Mouse (Mus musculus) intestine, embryonic 16.5 days (tissue): Measurements from ENCODE around the gene Aspdh. TPM values are rescaled to one million over a fixed set of nuclear protein-coding genes. Genes with fewer than 3 reads are reported as not detected.

ENCODE experiments used
- ATAC-seq: fragments of 200-750 bp; cut with Nextera tagmentation; 2 replicates; pipeline ENCODE4 v1.8.0; 2017; ENCODE audit warnings: moderate TSS enrichment, moderate library complexity
- H3K27ac ChIP-seq: fragments of 300-500 bp; sonication (generic); 2 replicates; pipeline ENCODE4 v1.5.1; 2014; ENCODE audit warnings: mild to moderate bottlenecking, low read length
- H3K27me3 ChIP-seq: fragments of 300-500 bp; sonication (generic); replicated peaks from 2 replicates; pipeline ENCODE4 v1.6.1; 2014; ENCODE audit warnings: low read length, control low read depth, mixed read lengths; ENCODE audit not compliant: control insufficient read depth, insufficient read depth
- H3K36me3 ChIP-seq: fragments of 300-500 bp; sonication (generic); 2 replicates; pipeline ENCODE4 v1.6.1; 2014; ENCODE audit warnings: low read length, control low read depth; ENCODE audit not compliant: control insufficient read depth, insufficient read depth
- H3K4me1 ChIP-seq: fragments of 300-500 bp; sonication (generic); 2 replicates; pipeline ENCODE4 v1.6.1; 2014; ENCODE audit warnings: low read length, control low read depth, mixed read lengths; ENCODE audit not compliant: control insufficient read depth, insufficient read depth
- H3K4me2 ChIP-seq: fragments of 300-500 bp; sonication (generic); 2 replicates; pipeline ENCODE4 v1.6.1; 2014; ENCODE audit warnings: low read depth, low read length, control low read depth
- H3K4me3 ChIP-seq: fragments of 300-500 bp; sonication (generic); 2 replicates; pipeline ENCODE4 v1.5.1; 2014; ENCODE audit warnings: mild to moderate bottlenecking, low read length
- H3K9ac ChIP-seq: fragments of 300-500 bp; sonication (generic); 2 replicates; pipeline ENCODE4 v1.6.1; 2014; ENCODE audit warnings: low read depth, low read length
- H3K9me3 ChIP-seq: fragments of 300-500 bp; sonication (generic); 2 replicates; pipeline ENCODE4 v1.6.1; 2016; ENCODE audit warnings: low read length, control low read depth; ENCODE audit not compliant: control insufficient read depth
- WGBS: fragments of 180-500 bp; shearing (Covaris S2); extraction: QIAGEN DNeasy Blood & Tissue Kit; methylation state at CpG from one replicate; pipeline ENCODE4 v1.1.7; 2014; 5-methylcytosine and 5-hydroxymethylcytosine counted together
- microRNA-seq: library from miRNA; unstranded; fragments of <30 nt; microRNA quantifications from one replicate; pipeline ENCODE4, GENCODE M21; 2016
- polyA plus RNA-seq: library from polyadenylated mRNA; unstranded; fragments of >200 nt; fragmentation: Nextera tagmentation; extraction: Ambion mirVana; gene quantifications from 2 replicates; pipeline ENCODE4 v1.2.1, GENCODE M21; 2015

The Aspdh gene
- polyA plus RNA-seq, 1 experiment from 2014 or later = 2.4 TPM

DNA sequence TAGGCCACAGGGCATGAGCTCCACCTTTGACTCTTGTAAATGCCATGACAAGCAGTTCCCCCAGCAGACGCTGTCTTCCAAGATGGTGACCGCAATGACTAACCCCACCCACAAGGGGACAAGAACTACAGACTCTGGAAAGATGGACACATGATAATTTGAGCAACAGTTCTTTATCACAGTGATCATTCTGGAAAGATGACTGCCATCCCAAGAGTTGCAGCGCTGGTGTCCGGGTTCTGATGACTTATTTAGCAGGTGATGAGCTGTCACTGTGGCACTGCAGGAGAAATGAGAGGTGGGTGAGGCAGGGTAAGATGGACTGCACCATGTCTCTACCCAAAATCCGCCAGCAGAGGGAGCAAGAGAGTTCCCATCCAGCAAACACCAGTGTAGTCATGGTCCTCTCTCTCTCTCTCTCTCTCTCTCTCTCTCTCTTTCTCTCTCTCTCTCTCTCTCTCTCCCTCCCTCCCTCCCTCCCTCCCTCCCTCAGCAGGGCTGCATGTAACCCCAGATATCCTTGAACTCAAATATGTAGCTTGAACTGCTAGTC, 36.4 kb downstream of the Aspdh start:
- ATAC-seq = 0 out of 2 replicates have a peak, but pooled peaks have one; percentile 29
- H3K36me3 ChIP-seq = no peaks in the 10 kb centered on the region
- no peak overlapping the region for H3K4me3 ChIP-seq
- no peaks in the 10 kb centered on the region for H3K27me3 ChIP-seq
- no peaks in the 10 kb centered on the region for H3K4me1 ChIP-seq
- no peak overlapping the region for H3K9ac ChIP-seq
- no peak overlapping the region for H3K4me2 ChIP-seq
- H3K9me3 ChIP-seq = no peaks in the 10 kb centered on the region
- 34% methylated on average over 5 of the region's 5 CpGs for WGBS
- H3K27ac ChIP-seq = no peak overlapping the region

DNA sequence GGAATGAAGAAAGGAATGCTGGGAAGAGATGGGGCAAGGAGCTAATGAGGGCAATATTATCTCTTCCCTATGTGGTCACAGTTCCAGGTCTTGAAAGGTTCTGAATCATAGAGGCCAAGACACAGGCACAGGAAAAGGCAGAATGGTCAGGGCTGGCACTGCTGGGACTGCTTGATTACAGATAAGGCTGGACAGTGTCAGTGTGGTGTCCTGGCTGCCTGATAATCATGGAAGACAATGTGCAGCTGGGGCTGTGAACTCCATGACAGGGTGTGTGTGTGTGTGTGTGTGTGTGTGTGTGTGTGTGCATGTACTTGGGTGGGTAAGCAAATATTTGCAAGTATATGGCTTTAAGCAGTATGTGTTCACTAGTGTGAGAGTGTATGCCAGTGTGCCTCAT, 42.3 kb downstream of the Aspdh start:
- Histone ChIP-seq H3K9ac (no peak overlapping the region), H3K27ac (no peak overlapping the region)

More for the DNA sequence above, 42.3 kb downstream of the Aspdh start:
- peaks cover 1% of the 10 kb centered on the region; the same call in 1 of the 2 replicates for H3K9me3 ChIP-seq
- H3K4me1 ChIP-seq = no peaks in the 10 kb centered on the region
- H3K4me3 ChIP-seq = no peak overlapping the region
- H3K4me2 ChIP-seq = no peak overlapping the region
- no peak for ATAC-seq
- no peaks in the 10 kb centered on the region for H3K27me3 ChIP-seq
- H3K36me3 ChIP-seq = no peaks in the 10 kb centered on the region

Small RNAs within 50 kb of the gene (microRNA-seq; reads per million reads assigned to microRNA genes)
- not detected for gene Mir7052

Other genes starting within 250 kb of the Aspdh start
- gene Klk1b5, start 249.4 kb upstream of the Aspdh start, polyA plus RNA-seq = 0.10 and 0.16 TPM in 2 replicates
- gene Klk1, start 240.0 kb upstream of the Aspdh start, polyA plus RNA-seq = 44.2 and 51.8 TPM in 2 replicates
- gene Gm36864, start 229.2 kb upstream of the Aspdh start, polyA plus RNA-seq = 0.09 TPM in 1 of 2 replicates, not detected in the other
- 1.4 and 1.6 TPM in 2 replicates for gene 1700028J19Rik, start 218.7 kb upstream of the Aspdh start, polyA plus RNA-seq
- gene 2410002F23Rik, start 218.7 kb upstream of the Aspdh start, polyA plus RNA-seq = 101 and 114 TPM in 2 replicates
- gene Acp4, start 208.0 kb upstream of the Aspdh start, polyA plus RNA-seq = not detected in 2 replicates
- not detected in 2 replicates for gene Gm15517, start 203.9 kb upstream of the Aspdh start, polyA plus RNA-seq
- 6.7 and 7.1 TPM in 2 replicates for gene Clec11a, start 158.5 kb upstream of the Aspdh start, polyA plus RNA-seq
- 1.2 and 1.5 TPM in 2 replicates for gene Shank1, start 155.1 kb upstream of the Aspdh start, polyA plus RNA-seq
- 0.82 and 1.2 TPM in 2 replicates for gene Syt3, start 81.3 kb upstream of the Aspdh start, polyA plus RNA-seq
- gene 1700008O03Rik, start 79.6 kb upstream of the Aspdh start, polyA plus RNA-seq = 0.66 and 0.88 TPM in 2 replicates
- gene Lrrc4b, start 36.4 kb upstream of the Aspdh start, polyA plus RNA-seq = 0.31 and 0.43 TPM in 2 replicates
- gene Josd2, start 2.6 kb downstream of the Aspdh start, polyA plus RNA-seq = 83.5 and 86.3 TPM in 2 replicates
- gene Emc10, start 31.1 kb downstream of the Aspdh start, polyA plus RNA-seq = 77.2 and 87.0 TPM in 2 replicates
- 5.9 and 6.2 TPM in 2 replicates for gene Fam71e1, start 31.2 kb downstream of the Aspdh start, polyA plus RNA-seq
- gene Mybpc2, start 59.3 kb downstream of the Aspdh start, polyA plus RNA-seq = 0.38 and 0.45 TPM in 2 replicates
- 0.39 and 0.48 TPM in 2 replicates for gene Spib, start 66.7 kb downstream of the Aspdh start, polyA plus RNA-seq
- 68.5 and 76.4 TPM in 2 replicates for gene Pold1, start 83.5 kb downstream of the Aspdh start, polyA plus RNA-seq
- 79.3 and 83.3 TPM in 2 replicates for gene Nr1h2, start 88.6 kb downstream of the Aspdh start, polyA plus RNA-seq
- 3.4 and 3.9 TPM in 2 replicates for gene Napsa, start 107.0 kb downstream of the Aspdh start, polyA plus RNA-seq
- 0.20 and 0.22 TPM in 2 replicates for gene Kcnc3, start 125.3 kb downstream of the Aspdh start, polyA plus RNA-seq
- 70.3 and 81.3 TPM in 2 replicates for gene Myh14, start 205.5 kb downstream of the Aspdh start, polyA plus RNA-seq
- gene Izumo2, start 243.4 kb downstream of the Aspdh start, polyA plus RNA-seq = not detected in 2 replicates